Mouse (Mus musculus): ENCODE data around the gene Tnfaip8l1.

Tnfaip8l1 gene

DNA sequence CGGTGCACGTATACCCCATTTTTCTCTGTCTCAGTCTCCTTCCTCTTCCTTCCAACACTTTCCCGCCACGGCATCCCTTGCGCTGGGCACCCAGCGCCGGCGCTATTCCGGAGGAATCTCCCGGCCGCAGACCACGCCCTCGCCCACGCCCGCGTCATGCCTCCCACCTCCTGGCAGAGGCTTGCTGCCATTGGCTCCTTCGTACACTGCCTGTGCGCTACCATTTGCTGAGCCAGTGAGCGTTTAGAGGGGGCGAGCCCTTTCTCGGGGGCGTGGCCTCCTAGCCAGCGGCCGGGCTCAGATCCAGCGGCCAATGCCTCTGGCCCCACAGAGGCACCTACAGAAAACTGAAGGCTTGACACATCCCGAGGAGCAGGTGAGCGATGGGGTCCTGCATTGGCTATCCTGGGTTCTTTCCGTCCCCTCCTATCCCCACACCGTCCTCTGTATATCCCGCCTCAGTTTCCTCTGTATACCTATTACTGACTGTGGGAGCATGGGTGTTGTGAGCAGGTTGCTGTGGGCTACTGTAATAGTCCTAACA, at the start of gene Tnfaip8l1:
Gene Tnfaip8l1 (plus strand): TSS at position 247 of the 544 bp plus-strand sequence.
- peak; percentile 97 for DNase-seq (ENCODE audit: inconsistent ontology term)

GRCm38 (mm10) chr17:56112743-56113142, 49.5 kb upstream of the Tnfaip8l1 start:
- no peak for DNase-seq (ENCODE audit: inconsistent ontology term)

- DNase-seq (ENCODE audit: inconsistent ontology term) = no peak
Observed at GRCm38 (mm10) chr17:56116193-56116592, 46.1 kb upstream of the Tnfaip8l1 start.

GRCm38 (mm10) chr17:56117251-56117710, 45.0 kb upstream of the Tnfaip8l1 start, which contains the start of gene Plin5:
Gene Plin5, minus strand, starts transcription at chr17:56117596.
- peak; percentile 74 for DNase-seq (ENCODE audit: inconsistent ontology term)

- DNase-seq (ENCODE audit: inconsistent ontology term) = no peak
Observed at GRCm38 (mm10) chr17:56119431-56119830, 42.8 kb upstream of the Tnfaip8l1 start.

- peak; percentile 31 for DNase-seq (ENCODE audit: inconsistent ontology term)
Observed at GRCm38 (mm10) chr17:56119981-56120880, 42.0 kb upstream of the Tnfaip8l1 start.

GRCm38 (mm10) chr17:56121826-56122225, 40.5 kb upstream of the Tnfaip8l1 start, which contains the start of gene Lrg1:
Gene Lrg1, minus strand, starts transcription at chr17:56122001.
- no peak for DNase-seq (ENCODE audit: inconsistent ontology term)

DNA sequence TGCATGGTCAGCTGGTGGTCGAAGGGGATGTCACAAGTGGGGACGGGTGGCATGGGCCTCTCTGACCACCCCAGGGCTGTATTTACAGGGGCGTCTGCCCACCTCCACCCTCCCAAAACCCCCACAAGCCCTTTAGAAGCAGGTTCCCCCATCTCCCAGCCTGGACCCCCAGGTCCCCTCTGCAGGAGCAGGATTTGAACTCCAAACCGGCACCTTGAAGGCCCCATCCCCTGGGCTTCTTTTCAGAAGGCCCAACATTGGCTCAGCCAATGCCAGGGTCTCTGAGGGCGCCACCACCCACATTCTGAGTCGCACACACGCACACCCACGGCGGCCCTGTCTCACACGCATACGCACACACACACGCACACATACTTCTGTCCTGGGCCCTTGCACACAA, 39.1 kb upstream of the Tnfaip8l1 start:
- no peak for DNase-seq (ENCODE audit: inconsistent ontology term)

DNA sequence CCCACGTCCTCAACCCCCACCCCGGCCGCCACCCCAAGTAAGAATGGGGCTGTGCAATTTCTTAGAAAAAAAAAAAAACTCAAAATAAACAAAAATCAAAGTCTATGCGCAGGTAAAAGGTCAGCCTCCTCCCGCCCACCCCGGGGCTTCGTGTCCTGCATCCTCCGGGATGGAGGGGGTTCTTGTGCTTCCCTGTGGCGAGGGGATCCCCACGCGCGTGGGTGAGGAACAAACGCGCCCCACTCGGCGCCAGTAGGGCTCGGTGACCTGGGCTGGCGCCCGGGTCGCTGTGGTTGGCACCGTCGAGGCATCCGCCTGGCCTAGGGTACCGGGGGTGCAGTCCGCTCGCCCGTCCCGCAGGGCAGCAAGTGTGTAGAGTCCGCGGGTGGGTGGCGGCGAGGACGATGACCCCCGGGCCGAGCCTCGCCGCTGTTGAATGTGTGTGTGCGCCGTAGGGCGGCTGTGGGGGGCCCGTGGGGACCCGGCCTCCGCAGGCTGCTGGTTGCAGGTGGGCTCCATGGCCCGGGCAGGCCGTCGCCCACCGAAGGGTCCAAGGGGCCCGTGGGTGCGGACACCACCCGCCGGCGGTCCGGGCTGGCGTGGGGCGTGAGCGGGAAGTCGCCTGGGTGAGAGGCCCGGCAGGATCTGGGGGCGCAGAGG, 38.5 kb upstream of the Tnfaip8l1 start:
- no peak for DNase-seq (ENCODE audit: inconsistent ontology term)

GRCm38 (mm10) chr17:56124377-56125275, 37.7 kb upstream of the Tnfaip8l1 start:
- DNase-seq (ENCODE audit: inconsistent ontology term) = peak; percentile 48

- DNase-seq (ENCODE audit: inconsistent ontology term) = no peak
Observed at GRCm38 (mm10) chr17:56125276-56125630, 37.0 kb upstream of the Tnfaip8l1 start.

DNA sequence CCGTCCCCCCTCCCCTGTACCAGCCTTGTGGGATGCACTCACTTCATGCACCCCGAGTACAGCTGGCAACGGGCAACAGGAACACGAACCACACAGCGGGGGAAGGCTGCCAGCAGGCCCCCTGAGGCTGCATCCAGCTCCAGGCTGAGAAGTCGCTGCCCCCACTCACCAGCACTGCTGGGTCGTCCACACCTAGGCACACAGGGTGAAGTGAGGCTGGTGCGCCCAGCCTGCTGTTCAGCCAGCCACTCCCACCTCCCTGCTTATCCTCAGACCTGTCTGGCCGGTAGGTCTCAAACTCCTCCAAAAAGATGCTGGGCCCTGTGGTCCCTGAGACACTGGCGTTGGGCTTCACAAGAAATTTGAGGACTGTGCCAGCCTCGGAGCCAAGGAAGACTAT, 36.1 kb upstream of the Tnfaip8l1 start:
- DNase-seq (ENCODE audit: inconsistent ontology term) = no peak

DNA sequence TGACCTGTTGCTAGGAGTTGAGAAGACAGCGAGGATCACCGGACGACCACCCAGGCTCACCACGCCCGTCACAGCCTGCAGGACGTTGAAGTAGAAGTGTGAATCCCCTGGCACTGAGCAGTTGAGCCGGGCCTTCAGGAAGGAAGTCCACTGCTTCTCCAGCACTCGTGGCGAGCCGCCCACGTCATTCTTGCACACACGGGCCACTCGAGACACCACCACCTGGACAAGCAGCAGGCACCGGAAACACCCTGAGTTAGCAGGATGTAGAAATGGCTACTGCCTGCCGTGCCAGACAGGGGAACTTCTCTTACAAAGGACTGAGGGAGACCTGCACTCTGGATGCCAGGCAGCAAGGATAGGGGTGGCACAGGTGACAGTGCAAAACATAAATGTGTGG, 34.0 kb upstream of the Tnfaip8l1 start:
- no peak for DNase-seq (ENCODE audit: inconsistent ontology term)

- DNase-seq (ENCODE audit: inconsistent ontology term) = no peak
Observed at GRCm38 (mm10) chr17:56131136-56131535, 31.1 kb upstream of the Tnfaip8l1 start.

DNA sequence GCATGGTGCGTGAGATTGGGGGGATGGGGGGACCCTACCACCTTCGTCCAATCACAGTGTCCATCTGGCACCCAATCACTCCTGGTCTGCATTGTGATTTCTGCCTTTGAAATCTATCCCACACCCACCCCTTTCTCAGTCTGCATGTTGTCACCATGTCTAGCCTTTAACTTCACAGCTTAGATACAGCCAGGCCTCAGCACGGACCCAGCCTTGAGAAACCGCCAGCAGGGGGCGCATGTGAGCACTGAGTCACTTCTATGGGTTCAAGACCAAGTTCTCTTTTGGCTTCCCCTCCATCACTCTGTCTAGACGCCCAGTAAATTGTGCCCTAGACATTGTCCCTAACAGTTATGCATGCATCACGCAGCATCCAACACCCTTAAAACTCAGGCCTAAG, 30.5 kb upstream of the Tnfaip8l1 start:
- DNase-seq (ENCODE audit: inconsistent ontology term) = no peak

DNA sequence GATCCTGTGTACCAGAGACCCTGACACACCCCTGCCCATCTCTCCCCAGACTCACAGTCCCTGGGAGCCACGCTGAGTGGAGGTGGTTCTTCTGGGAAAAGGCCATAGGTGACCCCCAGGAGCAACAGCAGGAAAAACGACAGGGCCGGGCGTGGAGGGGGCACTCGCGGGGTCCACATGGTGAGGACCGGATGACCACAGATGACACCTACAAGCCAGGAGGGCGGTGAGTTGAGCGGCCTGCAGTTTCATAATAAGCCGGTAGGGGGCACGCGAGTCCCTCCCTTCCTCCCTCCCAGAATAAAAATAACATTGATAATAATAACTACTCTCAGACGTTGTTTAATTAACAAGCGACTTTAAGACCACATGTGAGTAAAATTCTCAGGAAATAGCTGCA, 29.6 kb upstream of the Tnfaip8l1 start:
- peak; percentile 38 for DNase-seq (ENCODE audit: inconsistent ontology term)

DNA sequence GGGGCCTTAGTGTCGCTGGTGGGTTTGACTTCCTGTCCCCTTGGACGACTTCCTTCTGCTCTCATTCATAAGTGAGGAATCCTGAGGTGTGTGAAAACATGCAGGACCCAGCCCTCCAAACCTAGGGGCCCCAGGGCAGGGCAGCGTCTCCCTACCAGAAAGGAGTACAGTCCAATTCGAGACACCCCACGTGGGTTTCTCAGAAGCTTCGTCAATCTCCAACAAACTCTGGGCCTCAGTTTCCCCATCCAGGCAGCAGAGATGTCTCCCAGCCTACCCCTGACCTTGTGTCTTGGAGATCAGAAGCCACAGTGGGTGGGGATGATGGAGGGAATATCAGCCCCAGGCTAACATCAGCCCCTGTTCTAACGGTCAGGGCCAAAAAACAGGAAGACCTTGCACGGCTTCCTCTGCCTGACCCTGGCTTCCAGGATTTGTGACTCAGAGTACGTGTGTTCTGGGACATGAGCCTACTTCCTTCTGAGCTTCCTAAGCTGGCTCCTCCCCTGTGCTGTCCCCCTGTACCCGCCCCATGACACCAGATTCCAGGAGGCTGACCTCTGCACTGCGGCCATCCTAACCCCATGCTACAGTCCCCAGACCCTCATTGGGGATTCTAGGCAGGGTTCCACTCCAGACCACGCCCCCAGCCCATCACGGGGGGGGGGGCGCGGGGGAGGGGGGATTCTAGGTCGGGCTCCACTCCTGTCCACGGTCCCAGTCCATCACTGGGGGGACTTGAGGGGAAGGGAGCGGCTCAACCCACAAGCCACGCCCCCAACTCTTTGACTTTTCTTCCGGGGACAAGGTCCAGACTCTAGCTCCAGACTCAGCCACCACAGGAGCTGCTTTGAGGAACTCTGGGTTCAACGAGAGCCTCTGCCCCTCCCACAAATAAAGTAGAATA, 28.6 kb upstream of the Tnfaip8l1 start:
- DNase-seq (ENCODE audit: inconsistent ontology term) = no peak

DNA sequence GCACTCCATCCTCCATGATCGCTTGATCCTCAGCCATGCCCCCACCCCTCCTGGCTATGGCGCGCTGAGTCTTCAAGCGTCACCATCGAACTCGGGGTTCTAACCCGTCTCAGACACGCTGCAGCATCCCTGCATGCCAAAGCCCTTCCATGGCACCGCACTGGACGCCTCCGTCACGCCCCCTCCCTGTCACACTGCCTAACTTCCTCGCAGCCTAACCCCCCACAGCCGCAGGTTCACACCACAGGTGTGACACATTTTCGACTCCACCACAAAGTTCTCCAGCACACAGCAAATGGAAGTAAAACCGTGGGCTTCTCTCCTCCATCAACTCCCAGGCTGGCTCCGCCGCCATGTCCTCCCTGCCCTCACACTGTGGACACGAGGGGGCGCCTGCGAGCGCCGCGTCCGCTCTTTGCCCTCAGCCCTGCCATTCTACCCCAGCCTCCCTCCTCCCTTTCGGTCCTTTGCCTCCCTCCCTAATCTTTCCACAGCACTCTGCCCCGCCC, 27.8 kb upstream of the Tnfaip8l1 start:
- peak; percentile 58 for DNase-seq (ENCODE audit: inconsistent ontology term)

DNA sequence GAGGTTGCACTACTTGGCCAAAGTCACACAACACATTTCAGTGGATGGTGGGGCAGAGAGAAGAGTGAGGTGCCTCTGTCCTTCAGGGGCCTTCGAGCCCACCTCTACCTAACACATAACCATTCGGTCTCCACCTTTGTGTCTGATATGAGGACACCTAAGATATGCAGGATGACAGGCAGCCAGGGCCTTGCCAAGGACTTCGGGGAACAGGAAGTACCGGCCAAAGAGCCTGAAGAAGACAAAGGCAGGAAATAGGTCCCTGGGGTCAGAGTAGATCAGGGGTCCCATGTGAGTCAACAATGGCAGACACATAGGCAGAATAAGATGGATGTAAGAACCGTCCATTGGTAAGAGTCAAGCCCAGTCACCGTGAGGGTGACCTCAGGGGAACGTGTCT, 25.7 kb upstream of the Tnfaip8l1 start:
- DNase-seq (ENCODE audit: inconsistent ontology term) = no peak
